Comparison of ENCODE assay signal across 15 mouse cellular contexts in genomic region chr10:126480382-126480781, GRCm38 (mm10).
"Had no signal": no experiment of that assay in that cellular context is flagged by ENCODE, and none has a peak within 500 bp of the region (broad histone marks: within the 10 kb centered on the region; RNA-seq: fewer than 3 reads in every experiment).

No protein-coding gene starts in this region.

- H3K27ac ChIP-seq: neural tube, embryonic 15.5 days; stomach, embryonic 15.5 days; stomach, postnatal 0 days had no signal

- H3K27me3 ChIP-seq: neural tube, embryonic 15.5 days; stomach, embryonic 15.5 days had no signal

- H3K4me3 ChIP-seq: neural tube, embryonic 15.5 days; stomach, embryonic 15.5 days had no signal

- H3K9ac ChIP-seq: neural tube, embryonic 15.5 days; stomach, embryonic 15.5 days had no signal

- H3K9me3 ChIP-seq: neural tube, embryonic 15.5 days; stomach, embryonic 15.5 days had no signal

- H3K4me2 ChIP-seq: neural tube, embryonic 15.5 days; stomach, embryonic 15.5 days had no signal

- DNase-seq: retina, postnatal 1 day; right cerebral cortex, adult 18-20 months; right cerebral cortex, postnatal 14 days; right cerebral cortex, postnatal 25 days; right cerebral cortex, postnatal 4 days; spleen, adult 18-20 months; thymus, adult 18-20 months; thymus, adult 2 months; thymus, postnatal 14 days; thymus, postnatal 25 days; thymus, postnatal 36 days; thymus, postnatal 4 days had no signal

- H3K4me1 ChIP-seq: neural tube, embryonic 15.5 days; stomach, embryonic 15.5 days had no signal

- H3K36me3 ChIP-seq: neural tube, embryonic 15.5 days; stomach, embryonic 15.5 days had no signal
